Mouse (Mus musculus) hindbrain, embryonic 16.5 days (tissue): ENCODE measurements around the gene Gpn2. TPM values are rescaled to one million over a fixed set of nuclear protein-coding genes. Genes with fewer than 3 reads are reported as not detected.

Experiments used
- ATAC-seq: fragments of 200-750 bp; cut with Nextera tagmentation; 2 replicates; pipeline ENCODE4 v1.8.0; 2017; ENCODE audit warnings: moderate TSS enrichment, moderate library complexity
- H3K27ac ChIP-seq: fragments of 300-500 bp; sonication (generic); 2 replicates; pipeline ENCODE4 v1.5.1; 2014; ENCODE audit warnings: low read depth, mild to moderate bottlenecking, control low read depth, low read length, moderate library complexity
- H3K27me3 ChIP-seq: fragments of 300-500 bp; sonication (generic); replicated peaks from 2 replicates; pipeline ENCODE4 v1.6.1; 2014; ENCODE audit warnings: low read length; ENCODE audit not compliant: control insufficient read depth, insufficient read depth
- H3K36me3 ChIP-seq: fragments of 300-500 bp; sonication (generic); 2 replicates; pipeline ENCODE4 v1.6.1; 2014; ENCODE audit warnings: mild to moderate bottlenecking, low read length, moderate library complexity, mixed read lengths; ENCODE audit not compliant: control insufficient read depth, insufficient read depth
- H3K4me1 ChIP-seq: fragments of 300-500 bp; sonication (generic); 2 replicates; pipeline ENCODE4 v1.6.1; 2014; ENCODE audit warnings: low read depth, low read length; ENCODE audit not compliant: control insufficient read depth, insufficient read depth
- H3K4me2 ChIP-seq: fragments of 300-500 bp; sonication (generic); 2 replicates; pipeline ENCODE4 v1.6.1; 2014; ENCODE audit warnings: mild to moderate bottlenecking, low read length, control low read depth, moderate library complexity
- H3K4me3 ChIP-seq: fragments of 300-500 bp; sonication (generic); 2 replicates; pipeline ENCODE4 v1.5.1; 2014; ENCODE audit warnings: mild to moderate bottlenecking, low read length, control low read depth, moderate library complexity
- H3K9ac ChIP-seq: fragments of 300-500 bp; sonication (generic); 2 replicates; pipeline ENCODE4 v1.6.1; 2014; ENCODE audit warnings: low read depth, mild to moderate bottlenecking, control low read depth, low read length, moderate library complexity
- H3K9me3 ChIP-seq: fragments of 300-500 bp; sonication (generic); 2 replicates; pipeline ENCODE4 v1.6.1; 2014; ENCODE audit warnings: mild to moderate bottlenecking, low read length, moderate library complexity; ENCODE audit not compliant: control insufficient read depth
- WGBS: fragments of 180-500 bp; shearing (Covaris S2); extraction: QIAGEN DNeasy Blood & Tissue Kit; methylation state at CpG from one replicate; pipeline ENCODE4 v1.1.7; 2014; 5-methylcytosine and 5-hydroxymethylcytosine counted together
- polyA plus RNA-seq: library from polyadenylated mRNA; unstranded; fragments of >200 nt; fragmentation: Nextera tagmentation; extraction: Ambion mirVana; gene quantifications from 2 replicates; pipeline ENCODE4 v1.2.1, GENCODE M21; 2015

The Gpn2 gene
- polyA plus RNA-seq, 1 experiment from 2014 or later, result 16.9 TPM

DNA sequence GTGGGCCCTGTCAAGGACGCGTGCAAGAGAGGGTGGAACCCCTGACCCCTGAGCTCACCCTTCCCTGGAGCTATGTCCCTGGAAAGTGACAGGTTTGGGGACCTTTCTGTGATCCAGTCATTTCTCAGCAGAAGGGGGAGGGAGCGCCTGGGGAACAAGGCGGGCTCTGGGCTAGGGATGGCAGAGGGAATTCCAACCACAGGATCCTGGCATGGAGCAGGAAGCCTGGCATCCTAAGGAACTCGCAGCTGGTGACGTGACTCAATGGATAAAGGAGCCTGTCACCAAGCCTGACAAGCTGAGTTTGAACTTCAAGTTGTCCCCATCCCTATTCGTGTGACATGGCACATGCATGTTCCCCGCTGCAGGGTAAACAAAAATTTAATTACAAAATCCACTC lies 28.9 kb downstream of the Gpn2 start:
- H3K27ac ChIP-seq, result no peak overlapping the region
- peaks cover 15% of the 10 kb centered on the region for H3K36me3 ChIP-seq
- H3K9me3 ChIP-seq, result no peaks in the 10 kb centered on the region
- H3K4me3 ChIP-seq, result no peak overlapping the region
- H3K4me2 ChIP-seq, result no peak overlapping the region
- ATAC-seq, result no peak
- no peak overlapping the region for H3K9ac ChIP-seq
- H3K4me1 ChIP-seq, result no peaks in the 10 kb centered on the region
- no peaks in the 10 kb centered on the region for H3K27me3 ChIP-seq
- WGBS, result 89% methylated on average over 8 of the region's 8 CpGs

GRCm38 (mm10) chr4:133613867-133614266 lies 29.7 kb downstream of the Gpn2 start:
- Histone ChIP-seq H3K27me3 (no peaks in the 10 kb centered on the region), H3K4me3 (no peak overlapping the region), H3K9ac (no peak overlapping the region), H3K4me1 (no peaks in the 10 kb centered on the region), H3K9me3 (no peaks in the 10 kb centered on the region), H3K27ac (no peak overlapping the region), H3K4me2 (no peak overlapping the region), H3K36me3 (peaks cover 15% of the 10 kb centered on the region)
- 79% methylated on average over 4 of the region's 4 CpGs for WGBS
- no peak for ATAC-seq

DNA sequence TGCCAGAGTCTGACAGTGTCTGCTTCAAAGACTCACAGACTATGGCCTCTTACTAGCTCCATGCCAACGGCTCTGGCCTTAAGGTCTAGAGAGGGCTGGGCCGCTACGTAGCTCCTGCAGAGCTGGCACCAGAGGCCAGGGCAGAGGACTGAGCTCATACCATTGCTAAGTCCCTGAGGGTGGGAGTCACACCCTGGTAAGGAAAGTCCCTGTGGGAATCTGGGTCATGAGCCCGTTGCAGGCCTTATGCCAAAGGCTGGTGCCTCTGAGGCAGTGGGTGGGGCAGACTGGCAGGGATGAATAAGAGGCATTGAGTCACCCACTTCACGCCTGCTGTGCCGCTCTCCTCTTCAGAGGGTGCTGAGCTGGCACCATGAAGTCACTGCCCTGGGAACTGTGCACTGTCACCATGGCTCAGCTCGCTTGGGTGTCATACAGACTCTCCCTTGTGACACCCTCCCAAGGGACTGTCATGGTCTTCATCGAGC lies 30.2 kb downstream of the Gpn2 start:
- peak overlapping the region; percentile 34; the same call in 1 of the 2 replicates for H3K27ac ChIP-seq
- no peaks in the 10 kb centered on the region for H3K4me1 ChIP-seq
- no peak overlapping the region for H3K4me3 ChIP-seq
- H3K9me3 ChIP-seq, result no peaks in the 10 kb centered on the region
- no peak overlapping the region for H3K9ac ChIP-seq
- peak; percentile 74 for ATAC-seq
- H3K27me3 ChIP-seq, result no peaks in the 10 kb centered on the region
- no peak overlapping the region for H3K4me2 ChIP-seq
- WGBS, result 78% methylated on average over 8 of the region's 8 CpGs
- H3K36me3 ChIP-seq, result peaks cover 15% of the 10 kb centered on the region

DNA sequence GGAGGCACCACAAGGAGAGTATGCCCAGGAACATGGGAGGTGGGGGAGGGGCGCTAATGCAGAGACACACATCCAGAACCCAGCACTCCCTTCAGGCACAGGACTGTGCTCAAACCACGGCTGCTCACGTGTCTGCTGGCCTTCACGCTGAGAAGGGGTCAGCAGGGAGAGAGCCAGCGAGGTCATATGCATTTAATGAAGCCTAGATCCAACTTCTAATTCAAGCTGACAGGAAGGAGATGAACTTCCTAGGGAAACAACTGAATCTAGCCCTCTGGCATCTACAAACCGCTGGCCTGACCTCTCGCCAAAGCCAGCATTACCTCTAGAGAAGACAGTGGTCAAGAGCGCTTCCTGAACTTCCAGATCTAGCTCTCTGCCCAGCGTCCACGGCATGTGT lies 31.3 kb downstream of the Gpn2 start:
- Histone ChIP-seq H3K4me3 (no peak overlapping the region), H3K27ac (no peak overlapping the region), H3K27me3 (no peaks in the 10 kb centered on the region), H3K9me3 (no peaks in the 10 kb centered on the region), H3K4me2 (no peak overlapping the region), H3K9ac (no peak overlapping the region), H3K4me1 (no peaks in the 10 kb centered on the region), H3K36me3 (peaks cover 15% of the 10 kb centered on the region)
- WGBS, result 80% methylated on average over 10 of the region's 10 CpGs
- no peak for ATAC-seq

DNA sequence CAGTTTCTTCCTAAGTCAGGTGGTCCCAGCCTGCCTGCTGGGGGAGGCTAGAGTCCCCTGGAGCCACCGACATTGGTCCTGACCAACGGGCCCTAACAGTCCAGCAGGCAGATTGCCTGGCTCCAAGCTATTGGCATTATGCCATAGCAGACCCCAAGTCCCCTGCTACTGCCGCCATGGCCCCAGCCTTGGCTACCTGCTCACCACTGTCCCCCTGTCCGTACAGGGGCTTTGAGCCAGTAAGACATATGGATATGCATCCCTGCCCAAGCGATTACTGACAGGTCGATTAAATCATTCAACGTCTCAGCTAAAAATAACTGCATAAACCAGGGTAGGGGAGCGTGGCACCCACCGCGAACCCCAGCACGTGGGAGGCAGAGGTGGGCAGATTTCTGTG lies 33.8 kb downstream of the Gpn2 start:
- WGBS, result 85% methylated on average over 11 of the region's 11 CpGs
- Histone ChIP-seq H3K9ac (no peak overlapping the region), H3K36me3 (peaks cover 3% of the 10 kb centered on the region), H3K4me2 (no peak overlapping the region), H3K27ac (no peak overlapping the region), H3K9me3 (no peaks in the 10 kb centered on the region), H3K27me3 (no peaks in the 10 kb centered on the region), H3K4me1 (no peaks in the 10 kb centered on the region), H3K4me3 (no peak overlapping the region)
- no peak; the same call in 1 of the 2 replicates for ATAC-seq

GRCm38 (mm10) chr4:133619473-133620136 lies 35.4 kb downstream of the Gpn2 start:
- WGBS, result 74% methylated on average over 4 of the region's 4 CpGs
- H3K36me3 ChIP-seq, result no peaks in the 10 kb centered on the region
- no peak overlapping the region for H3K27ac ChIP-seq
- H3K9ac ChIP-seq, result no peak overlapping the region
- no peak for ATAC-seq
- no peaks in the 10 kb centered on the region for H3K27me3 ChIP-seq
- no peak overlapping the region for H3K4me2 ChIP-seq
- no peak overlapping the region for H3K4me3 ChIP-seq
- H3K4me1 ChIP-seq, result no peaks in the 10 kb centered on the region
- no peaks in the 10 kb centered on the region for H3K9me3 ChIP-seq

DNA sequence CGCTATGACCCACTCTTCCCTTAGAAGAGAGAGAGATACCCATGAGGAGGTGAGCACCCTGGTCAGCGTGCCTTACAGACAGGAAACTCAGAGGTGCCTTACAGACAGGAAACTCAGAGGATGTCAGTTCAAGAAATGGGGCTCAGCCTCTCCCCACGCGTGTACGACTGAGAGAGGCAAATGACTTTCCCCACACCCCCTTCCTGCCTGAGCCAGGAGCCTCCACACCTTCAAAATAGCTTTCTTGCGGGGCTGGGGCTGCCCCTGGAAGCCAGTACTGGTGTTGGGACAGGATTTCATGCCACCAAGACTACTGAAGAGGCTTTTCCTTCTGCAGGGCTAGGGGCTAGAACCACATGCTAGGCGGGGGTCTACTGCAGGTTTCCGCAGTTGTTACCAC lies 36.5 kb downstream of the Gpn2 start:
- no peaks in the 10 kb centered on the region for H3K9me3 ChIP-seq
- H3K36me3 ChIP-seq, result peaks cover 3% of the 10 kb centered on the region; the same call in 1 of the 2 replicates
- no peaks in the 10 kb centered on the region for H3K4me1 ChIP-seq
- no peak overlapping the region for H3K4me3 ChIP-seq
- no peak overlapping the region for H3K4me2 ChIP-seq
- no peaks in the 10 kb centered on the region for H3K27me3 ChIP-seq
- no peak overlapping the region for H3K9ac ChIP-seq
- 88% methylated on average over 8 of the region's 8 CpGs for WGBS
- H3K27ac ChIP-seq, result no peak overlapping the region
- no peak for ATAC-seq

DNA sequence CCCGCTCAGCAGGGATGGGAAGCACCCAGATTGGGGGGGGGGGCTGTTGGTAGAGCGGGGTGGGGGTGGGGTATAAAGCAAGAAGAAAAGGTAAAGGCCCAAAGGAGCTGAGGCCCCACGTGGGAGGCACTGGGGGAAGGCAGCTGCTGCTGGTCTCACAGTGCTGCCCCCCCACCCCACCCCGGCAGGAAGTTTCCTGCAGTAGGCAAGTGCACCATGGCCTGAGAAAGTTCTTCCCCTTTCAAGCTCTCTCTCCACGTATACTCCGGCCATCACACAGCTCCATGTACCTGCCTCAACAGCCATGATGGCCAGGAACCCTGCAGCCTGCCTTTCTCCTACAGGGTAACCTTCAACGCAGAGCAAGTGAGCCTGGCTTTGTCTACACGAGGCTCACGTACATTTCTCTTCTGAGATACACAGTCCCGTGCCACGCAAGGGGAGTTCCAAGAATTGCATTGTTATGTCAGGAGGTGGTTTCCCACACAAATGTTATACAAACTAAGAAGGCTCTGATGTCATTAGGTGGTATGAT lies 38.1 kb downstream of the Gpn2 start:
- no peak overlapping the region for H3K4me3 ChIP-seq
- no peaks in the 10 kb centered on the region for H3K27me3 ChIP-seq
- H3K9me3 ChIP-seq, result no peaks in the 10 kb centered on the region
- 88% methylated on average over 11 of the region's 11 CpGs for WGBS
- H3K4me1 ChIP-seq, result no peaks in the 10 kb centered on the region
- no peak overlapping the region for H3K4me2 ChIP-seq
- no peak overlapping the region for H3K9ac ChIP-seq
- no peak overlapping the region for H3K27ac ChIP-seq
- H3K36me3 ChIP-seq, result peaks cover 8% of the 10 kb centered on the region; the same call in 1 of the 2 replicates
- no peak for ATAC-seq

GRCm38 (mm10) chr4:133624830-133625229 lies 40.7 kb downstream of the Gpn2 start:
- no peaks in the 10 kb centered on the region for H3K9me3 ChIP-seq
- WGBS, result 92% methylated on average over 7 of the region's 7 CpGs
- ATAC-seq, result no peak
- H3K4me3 ChIP-seq, result no peak overlapping the region
- peaks cover 8% of the 10 kb centered on the region; the same call in 1 of the 2 replicates for H3K36me3 ChIP-seq
- H3K4me1 ChIP-seq, result no peaks in the 10 kb centered on the region
- no peak overlapping the region for H3K4me2 ChIP-seq
- H3K9ac ChIP-seq, result no peak overlapping the region
- H3K27me3 ChIP-seq, result no peaks in the 10 kb centered on the region
- no peak overlapping the region for H3K27ac ChIP-seq
